Mouse (Mus musculus): ENCODE results near the gene Kbtbd4. TPM values are rescaled to one million over a fixed set of nuclear protein-coding genes. Genes with fewer than 3 reads are reported as not detected.

Gene Kbtbd4
- polyA plus RNA-seq, 1 experiment from 2014 or later = 34.7 TPM

GRCm38 (mm10) chr2:90938362-90938761 lies 33.8 kb downstream of the Kbtbd4 start:
- Histone ChIP-seq H3K27me3 (no peaks in the 10 kb centered on the region), H3K4me3 (no peak overlapping the region), H3K9me3 (no peaks in the 10 kb centered on the region), H3K4me1 (peaks cover 20% of the 10 kb centered on the region), H3K9ac (no peak overlapping the region), H3K36me3 (no peaks in the 10 kb centered on the region), H3K4me2 (no peak overlapping the region), H3K27ac (no peak overlapping the region)
- no peak for ATAC-seq (ENCODE audit: insufficient number of reproducible peaks, low FRiP score, low TSS enrichment, low read depth)
- 69% methylated on average over 3 of the region's 3 CpGs for WGBS

GRCm38 (mm10) chr2:90939750-90940149 lies 35.2 kb downstream of the Kbtbd4 start:
- no peaks in the 10 kb centered on the region for H3K9me3 ChIP-seq
- peak overlapping the region; percentile 96 for H3K27ac ChIP-seq
- peaks cover 20% of the 10 kb centered on the region for H3K4me1 ChIP-seq
- ATAC-seq (ENCODE audit: insufficient number of reproducible peaks, low FRiP score, low TSS enrichment, low read depth) = no peak
- no peaks in the 10 kb centered on the region for H3K27me3 ChIP-seq
- H3K4me2 ChIP-seq = peak overlapping the region; percentile 72
- WGBS = 39% methylated on average over 8 of the region's 8 CpGs
- H3K4me3 ChIP-seq = peak overlapping the region; percentile 98
- no peaks in the 10 kb centered on the region for H3K36me3 ChIP-seq
- peak overlapping the region; percentile 87 for H3K9ac ChIP-seq

- H3K4me1 ChIP-seq = peaks cover 20% of the 10 kb centered on the region
- under 1% methylated on average over 84 of the region's 113 CpGs for WGBS
- peak; percentile 90 for ATAC-seq (ENCODE audit: insufficient number of reproducible peaks, low FRiP score, low TSS enrichment, low read depth)
- H3K36me3 ChIP-seq = no peaks in the 10 kb centered on the region
- peak within 1 kb of the TSS; percentile 72 for H3K4me2 ChIP-seq
- H3K27me3 ChIP-seq = no peaks in the 10 kb centered on the region
- peak within 1 kb of the TSS; percentile 96 for H3K27ac ChIP-seq
- peak within 1 kb of the TSS; percentile 98 for H3K4me3 ChIP-seq
- no peaks in the 10 kb centered on the region for H3K9me3 ChIP-seq
- H3K9ac ChIP-seq = peak within 1 kb of the TSS; percentile 87
Observed at GRCm38 (mm10) chr2:90940233-90941229, 36.0 kb downstream of the Kbtbd4 start, which contains the start of gene Celf1. Celf1 (plus strand) TSS chr2:90940382.

- H3K4me3 ChIP-seq = peak overlapping the region; percentile 98
- H3K9ac ChIP-seq = no peak overlapping the region
- no peaks in the 10 kb centered on the region for H3K27me3 ChIP-seq
- ATAC-seq (ENCODE audit: insufficient number of reproducible peaks, low FRiP score, low TSS enrichment, low read depth) = no peak
- H3K27ac ChIP-seq = no peak overlapping the region
- peaks cover 20% of the 10 kb centered on the region for H3K4me1 ChIP-seq
- peak overlapping the region; percentile 72 for H3K4me2 ChIP-seq
- 39% methylated on average over 2 of the region's 2 CpGs for WGBS
- no peaks in the 10 kb centered on the region for H3K9me3 ChIP-seq
- no peaks in the 10 kb centered on the region for H3K36me3 ChIP-seq
Observed at GRCm38 (mm10) chr2:90941744-90942143, 37.2 kb downstream of the Kbtbd4 start.

- Histone ChIP-seq H3K27me3 (no peaks in the 10 kb centered on the region), H3K36me3 (no peaks in the 10 kb centered on the region), H3K27ac (no peak overlapping the region), H3K4me1 (no peaks in the 10 kb centered on the region), H3K9ac (no peak overlapping the region), H3K9me3 (no peaks in the 10 kb centered on the region), H3K4me3 (no peak overlapping the region), H3K4me2 (no peak overlapping the region)
- no peak for ATAC-seq (ENCODE audit: insufficient number of reproducible peaks, low FRiP score, low TSS enrichment, low read depth)
- WGBS = 87% methylated on average over 5 of the region's 5 CpGs
Observed at GRCm38 (mm10) chr2:90950149-90950548, 45.6 kb downstream of the Kbtbd4 start.

- H3K4me1 ChIP-seq = no peaks in the 10 kb centered on the region
- no peak for ATAC-seq (ENCODE audit: insufficient number of reproducible peaks, low FRiP score, low TSS enrichment, low read depth)
- H3K27me3 ChIP-seq = no peaks in the 10 kb centered on the region
- H3K4me3 ChIP-seq = no peak overlapping the region
- no peak overlapping the region for H3K27ac ChIP-seq
- H3K9me3 ChIP-seq = no peaks in the 10 kb centered on the region
- no peak overlapping the region for H3K9ac ChIP-seq
- no peak overlapping the region for H3K4me2 ChIP-seq
- no peaks in the 10 kb centered on the region for H3K36me3 ChIP-seq
Observed at GRCm38 (mm10) chr2:90950582-90951194, 46.1 kb downstream of the Kbtbd4 start.

GRCm38 (mm10) chr2:90953461-90953860 lies 48.9 kb downstream of the Kbtbd4 start:
- Histone ChIP-seq H3K36me3 (no peaks in the 10 kb centered on the region), H3K9ac (no peak overlapping the region), H3K4me2 (no peak overlapping the region), H3K4me1 (no peaks in the 10 kb centered on the region), H3K27ac (no peak overlapping the region), H3K9me3 (no peaks in the 10 kb centered on the region), H3K4me3 (no peak overlapping the region), H3K27me3 (no peaks in the 10 kb centered on the region)
- WGBS = 74% methylated on average over 3 of the region's 3 CpGs
- no peak for ATAC-seq (ENCODE audit: insufficient number of reproducible peaks, low FRiP score, low TSS enrichment, low read depth)

- Histone ChIP-seq H3K27ac (no peak overlapping the region), H3K4me3 (no peak overlapping the region), H3K4me2 (no peak overlapping the region), H3K36me3 (0 out of 2 replicates have a peak, but pooled peaks cover 5% of the 10 kb centered on the region), H3K4me1 (no peaks in the 10 kb centered on the region), H3K9ac (no peak overlapping the region), H3K9me3 (no peaks in the 10 kb centered on the region), H3K27me3 (no peaks in the 10 kb centered on the region)
- 72% methylated on average over 1 of the region's 1 CpGs for WGBS
- ATAC-seq (ENCODE audit: insufficient number of reproducible peaks, low FRiP score, low TSS enrichment, low read depth) = no peak
Observed at GRCm38 (mm10) chr2:90956053-90956452, 51.5 kb downstream of the Kbtbd4 start.

GRCm38 (mm10) chr2:90958856-90959255 lies 54.3 kb downstream of the Kbtbd4 start:
- 86% methylated on average over 3 of the region's 3 CpGs for WGBS
- H3K4me2 ChIP-seq = no peak overlapping the region
- H3K27me3 ChIP-seq = no peaks in the 10 kb centered on the region
- H3K9ac ChIP-seq = no peak overlapping the region
- H3K9me3 ChIP-seq = no peaks in the 10 kb centered on the region
- H3K27ac ChIP-seq = no peak overlapping the region
- no peak overlapping the region for H3K4me3 ChIP-seq
- 0 out of 2 replicates have a peak, but pooled peaks cover 5% of the 10 kb centered on the region for H3K36me3 ChIP-seq
- ATAC-seq (ENCODE audit: insufficient number of reproducible peaks, low FRiP score, low TSS enrichment, low read depth) = no peak
- no peaks in the 10 kb centered on the region for H3K4me1 ChIP-seq

- H3K27ac ChIP-seq = no peak overlapping the region
- no peak overlapping the region for H3K4me3 ChIP-seq
- H3K9me3 ChIP-seq = no peaks in the 10 kb centered on the region
- 96% methylated on average over 2 of the region's 2 CpGs for WGBS
- H3K36me3 ChIP-seq = 0 out of 2 replicates have a peak, but pooled peaks cover 5% of the 10 kb centered on the region
- no peak for ATAC-seq (ENCODE audit: insufficient number of reproducible peaks, low FRiP score, low TSS enrichment, low read depth)
- H3K4me2 ChIP-seq = no peak overlapping the region
- peaks cover 5% of the 10 kb centered on the region; the same call in 1 of the 2 replicates for H3K4me1 ChIP-seq
- no peaks in the 10 kb centered on the region for H3K27me3 ChIP-seq
- H3K9ac ChIP-seq = no peak overlapping the region
Observed at GRCm38 (mm10) chr2:90960012-90960411, 55.5 kb downstream of the Kbtbd4 start.
